Mouse (Mus musculus) kidney, adult 9 months (tissue): Measurements from ENCODE around the gene 6030458C11Rik.

ENCODE experiments used
- DNase-seq: peaks from one replicate; pipeline ENCODE4 v3.0.0; 2022

Gene 6030458C11Rik

DNA sequence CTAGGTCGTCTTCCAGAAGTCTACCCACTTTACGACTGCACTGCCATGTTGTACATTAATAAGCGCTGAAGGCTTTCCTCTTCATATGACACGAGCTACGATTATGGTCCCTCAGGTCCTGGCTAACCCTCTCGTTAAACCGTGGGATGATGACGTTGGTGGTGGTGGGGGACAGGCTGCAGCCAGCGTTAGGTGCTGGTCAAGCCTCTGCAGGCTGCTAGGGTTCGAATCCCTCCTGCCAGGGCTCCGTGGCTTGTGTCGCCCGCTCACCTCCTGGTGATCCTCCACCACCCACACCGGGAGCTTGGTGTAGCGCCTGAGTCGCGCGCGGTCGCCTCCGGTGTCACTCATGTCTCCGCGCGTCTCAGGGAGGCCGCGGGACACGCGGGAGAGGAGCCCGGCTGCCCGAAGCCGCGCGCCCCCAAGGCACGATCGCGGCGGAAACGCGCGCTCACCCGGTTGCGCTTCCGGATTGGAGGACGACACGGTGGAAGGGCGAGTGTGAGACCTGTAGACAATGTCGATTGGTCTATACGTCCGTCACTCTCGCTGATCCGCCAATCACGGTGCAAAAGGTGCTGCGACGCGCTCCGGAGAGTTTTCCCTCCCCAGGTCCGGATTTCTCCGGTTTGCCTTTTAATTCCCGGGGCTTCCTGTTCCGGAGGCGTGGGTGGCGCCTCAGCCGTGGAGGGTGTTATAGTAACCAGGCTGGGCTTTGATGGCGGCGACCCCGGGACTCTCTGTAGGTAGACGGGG, at the start of gene 6030458C11Rik, which contains the start of gene Drosha:
6030458C11Rik (minus strand) TSS at position 453 of the 756 bp plus-strand sequence.
Drosha (plus strand) TSS at position 619 of the 756 bp plus-strand sequence.
- DNase-seq, result peak; percentile 99

DNA sequence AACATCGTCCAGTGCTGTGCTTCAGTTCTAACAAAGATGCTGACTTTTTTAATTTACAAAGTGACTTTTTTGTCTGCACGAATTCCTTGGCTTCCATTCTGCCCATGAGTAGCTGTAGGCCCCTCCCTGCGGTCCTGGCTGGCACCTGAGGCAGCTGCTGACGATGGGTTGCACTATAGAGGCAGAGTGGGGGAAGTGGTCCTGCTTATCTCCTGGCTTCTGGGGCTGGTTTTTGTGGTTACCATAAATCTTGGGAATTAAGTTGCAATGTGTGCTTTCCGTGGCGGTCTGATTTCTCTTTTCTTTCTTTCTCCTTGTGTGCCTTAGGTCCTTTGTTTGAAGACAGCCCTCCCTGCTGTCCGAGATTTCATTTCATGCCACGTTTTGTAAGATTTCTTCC, 42.8 kb upstream of the 6030458C11Rik start:
- no peak for DNase-seq

DNA sequence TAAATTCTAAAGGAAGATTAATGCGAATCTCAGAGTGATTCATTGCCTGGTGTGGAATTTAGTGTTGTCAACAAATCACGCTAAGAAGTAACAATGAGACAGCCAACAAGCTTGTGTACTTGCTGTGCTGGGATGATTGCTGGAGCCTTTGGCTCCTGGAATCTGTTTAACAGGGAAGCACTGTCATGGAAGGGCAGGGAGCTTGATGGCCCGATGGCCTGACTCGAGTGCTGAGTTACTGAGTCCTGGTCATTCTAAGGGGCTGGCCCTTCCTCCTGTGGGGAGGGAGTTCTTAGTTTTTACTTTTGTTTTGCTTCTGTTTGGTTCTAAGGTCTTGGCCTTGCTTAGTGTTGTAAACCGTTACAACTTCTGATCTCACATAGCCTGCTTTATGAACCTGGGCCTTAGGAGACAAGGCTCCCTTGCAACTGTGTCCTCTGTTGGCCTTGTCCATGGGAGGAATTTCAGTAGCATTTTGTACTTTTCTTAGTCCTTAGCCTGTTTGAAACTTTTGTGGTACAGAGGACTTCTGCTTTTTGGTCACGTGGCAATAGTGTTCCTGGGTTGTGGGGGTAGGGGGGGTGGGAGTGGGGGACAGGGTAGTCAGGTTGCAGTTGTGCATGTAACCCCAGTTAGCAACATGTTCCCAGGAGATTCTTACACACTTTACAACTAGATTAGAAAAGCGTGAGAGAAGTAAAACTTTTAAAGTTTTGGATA, 41.3 kb upstream of the 6030458C11Rik start:
- no peak for DNase-seq

- no peak for DNase-seq
Observed at GRCm38 (mm10) chr15:12863669-12864068, 39.2 kb upstream of the 6030458C11Rik start.

DNA sequence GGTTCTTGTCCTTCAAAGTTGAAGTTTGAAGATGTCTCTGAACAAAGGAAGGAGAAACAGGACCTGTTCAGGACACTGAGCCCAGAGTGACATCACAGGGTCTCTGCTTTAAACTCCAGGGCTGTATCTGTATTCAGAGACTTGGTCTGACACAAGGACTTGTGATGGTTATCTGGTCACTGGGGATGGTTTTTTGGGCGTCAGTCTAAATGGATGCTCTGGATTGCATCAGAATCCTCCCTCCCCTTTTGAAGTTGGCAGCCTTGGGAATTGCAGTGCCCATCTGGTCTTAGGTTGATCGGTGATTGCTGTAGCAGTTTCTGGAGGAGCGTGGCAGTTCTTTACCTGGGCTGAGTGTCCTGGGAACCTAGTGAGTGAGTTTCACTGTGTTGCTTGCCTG, 37.6 kb upstream of the 6030458C11Rik start:
- DNase-seq, result no peak

DNA sequence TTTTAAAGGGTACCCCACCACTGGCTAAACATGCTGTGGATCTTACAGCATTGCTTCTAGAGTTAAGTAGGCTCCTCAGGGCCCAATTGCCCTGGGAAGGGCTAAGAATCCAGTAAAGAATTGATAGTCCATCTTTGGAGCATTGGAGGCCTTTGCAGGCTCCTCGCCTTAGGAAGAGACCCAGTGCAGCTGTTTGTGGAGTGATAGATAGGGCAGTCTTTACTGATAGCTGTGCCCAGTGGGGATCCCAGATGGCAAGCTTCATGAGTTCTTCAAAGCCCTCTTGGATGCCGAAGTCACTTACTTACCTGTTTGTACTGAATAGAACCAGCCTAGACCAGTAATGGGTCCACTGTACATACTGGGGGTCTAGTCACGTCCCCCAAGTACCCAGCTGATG, 34.2 kb upstream of the 6030458C11Rik start:
- no peak for DNase-seq

DNA sequence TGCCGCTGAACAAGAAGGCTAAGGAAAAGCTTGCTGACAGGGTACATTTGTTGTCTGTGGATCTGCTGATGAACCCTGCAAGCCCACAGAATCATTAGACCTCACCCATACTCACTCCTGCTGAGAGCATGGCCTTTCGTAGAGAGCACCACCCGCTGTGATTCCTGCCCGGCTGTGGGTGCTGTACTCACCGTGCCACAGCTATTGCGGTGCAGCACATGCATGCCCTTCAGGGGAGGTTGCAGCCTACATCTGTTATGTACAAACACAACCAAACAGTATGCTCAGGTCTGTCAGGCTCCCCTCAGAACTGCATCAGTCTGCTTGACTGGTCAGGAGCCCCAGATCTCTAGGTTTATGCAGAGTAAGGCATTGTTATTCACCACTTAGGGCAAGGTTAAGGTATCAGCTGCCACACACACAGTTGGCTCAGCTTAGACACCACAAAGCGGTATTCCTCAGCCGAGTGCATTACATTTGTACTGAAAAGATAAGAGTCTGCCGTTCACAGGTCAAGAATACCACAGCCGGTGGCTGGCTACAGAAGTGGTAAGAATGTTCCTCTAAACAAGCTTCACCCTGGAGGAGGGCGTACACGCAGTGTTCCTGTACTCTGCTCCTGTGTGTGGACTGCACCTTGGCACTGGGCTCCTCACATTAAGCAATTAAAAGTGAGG, 33.5 kb upstream of the 6030458C11Rik start:
- DNase-seq, result no peak

GRCm38 (mm10) chr15:12856780-12857179, 32.3 kb upstream of the 6030458C11Rik start:
- no peak for DNase-seq

GRCm38 (mm10) chr15:12853471-12853870, 29.0 kb upstream of the 6030458C11Rik start:
- DNase-seq, result no peak

DNA sequence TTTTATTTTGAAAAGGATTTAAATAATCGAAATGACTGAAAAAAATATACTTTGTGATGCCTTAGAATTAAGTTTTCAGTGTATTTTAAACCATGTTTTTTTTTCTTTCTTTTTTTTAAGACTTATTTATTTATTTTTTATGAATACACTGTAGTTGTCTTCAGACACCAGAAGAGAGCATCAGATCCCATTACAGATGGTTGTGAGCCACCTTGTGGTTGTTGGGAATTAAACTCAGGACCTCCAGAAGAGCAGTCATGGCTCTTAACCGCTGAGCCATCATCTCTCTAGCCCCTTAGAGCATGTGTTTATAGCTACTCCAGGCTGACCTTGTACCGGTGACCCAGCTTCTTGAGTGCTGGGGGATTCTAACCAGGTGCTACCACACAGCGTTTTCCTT, 24.9 kb upstream of the 6030458C11Rik start:
- no peak for DNase-seq

- DNase-seq, result no peak
Observed at GRCm38 (mm10) chr15:12848196-12848975, 23.9 kb upstream of the 6030458C11Rik start.

DNA sequence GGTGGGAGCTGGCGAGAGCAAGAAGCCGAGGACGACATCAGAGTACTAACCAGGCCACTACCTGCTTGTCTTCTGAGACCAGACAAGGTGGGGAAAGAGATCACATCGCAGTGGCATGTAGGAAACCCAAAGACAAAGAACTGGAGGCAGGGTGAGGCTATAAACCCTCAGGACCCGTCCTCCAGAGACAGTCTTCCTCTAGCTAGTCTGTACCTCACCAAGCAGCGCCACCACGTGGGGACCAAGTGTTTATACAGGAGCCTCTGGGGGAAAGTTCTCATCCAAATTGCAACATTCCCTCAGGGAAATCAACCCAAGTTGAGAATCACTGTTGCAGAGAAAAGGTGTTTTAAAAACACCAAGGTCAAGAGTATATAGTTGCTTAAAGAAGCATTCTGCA, 18.4 kb upstream of the 6030458C11Rik start:
- no peak for DNase-seq

DNA sequence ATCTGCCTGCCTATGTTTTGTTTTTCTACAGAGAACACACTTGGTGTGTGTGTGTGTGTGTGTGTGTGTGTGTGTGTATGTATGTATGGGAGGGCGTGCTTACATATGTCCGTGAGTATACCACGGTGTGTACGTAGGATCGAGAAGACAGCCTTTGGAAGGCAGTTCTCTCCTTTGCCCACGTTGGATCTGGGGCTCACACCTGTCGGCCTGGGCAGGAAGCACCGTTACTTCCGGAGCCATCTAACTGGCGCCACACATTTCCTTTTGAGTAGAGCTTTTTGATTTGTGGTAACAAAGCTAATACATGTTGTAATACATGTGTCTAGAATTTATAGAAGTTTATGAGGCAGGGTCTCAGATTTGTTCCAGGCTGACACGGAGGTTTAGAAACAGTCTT, 16.3 kb upstream of the 6030458C11Rik start:
- DNase-seq, result no peak

DNA sequence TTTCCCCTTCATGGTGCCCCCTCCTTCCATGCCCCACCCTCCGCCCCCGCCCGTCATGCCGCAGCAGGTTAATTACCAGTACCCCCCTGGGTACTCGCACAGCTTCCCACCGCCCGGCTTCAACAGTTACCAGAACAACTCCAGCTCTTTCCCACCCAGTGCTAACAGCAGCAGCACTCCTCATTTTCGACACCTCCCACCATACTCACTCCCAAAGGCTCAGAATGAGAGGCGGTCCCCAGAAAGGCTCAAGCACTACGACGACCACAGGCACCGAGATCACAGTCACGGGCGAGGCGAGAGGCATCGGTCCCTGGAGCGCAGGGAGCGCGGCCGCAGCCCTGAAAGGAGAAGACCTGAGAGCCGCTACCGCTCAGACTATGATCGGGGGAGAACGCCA, 9.8 kb upstream of the 6030458C11Rik start:
- DNase-seq, result no peak

DNA sequence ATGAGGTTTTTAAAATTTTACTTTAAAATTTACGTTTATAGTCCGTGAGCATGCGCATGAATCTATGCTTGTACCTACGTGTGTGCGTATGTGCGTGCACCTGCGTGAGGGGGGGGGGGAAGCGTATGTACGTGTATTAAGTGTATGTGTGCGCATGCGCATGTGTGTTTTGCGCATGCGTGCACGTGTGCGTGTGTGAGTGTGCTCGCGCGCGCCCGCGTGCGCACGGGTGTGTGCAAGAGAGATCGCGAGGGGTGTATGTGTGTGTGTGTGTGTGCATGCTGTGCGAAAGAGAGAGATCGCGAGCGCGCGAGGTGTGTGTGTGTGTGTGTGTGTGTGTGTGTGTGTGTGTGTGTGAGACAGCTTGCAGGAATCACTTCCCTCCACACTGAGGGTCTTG, 8.9 kb upstream of the 6030458C11Rik start:
- DNase-seq, result no peak

- no peak for DNase-seq
Observed at GRCm38 (mm10) chr15:12832599-12832998, 8.2 kb upstream of the 6030458C11Rik start.

DNA sequence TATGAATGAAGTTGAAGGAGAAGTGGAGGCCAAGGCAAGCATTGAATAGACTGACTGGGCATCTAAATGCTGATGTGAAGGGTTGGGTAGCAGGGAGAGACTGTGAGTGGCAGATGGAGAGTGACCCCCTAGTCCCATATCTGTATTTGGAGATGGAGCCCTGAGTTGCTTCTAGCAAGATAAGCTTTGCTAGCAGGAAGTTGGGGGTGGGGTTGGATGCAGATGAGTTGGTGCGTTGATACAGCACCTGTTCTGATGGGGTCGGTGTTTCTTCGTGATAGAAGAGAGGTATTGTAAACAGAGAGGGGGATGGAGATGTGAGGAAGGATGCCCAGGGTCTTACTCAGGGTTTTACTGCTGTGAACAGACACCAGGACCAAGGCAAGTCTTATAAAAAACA, 5.4 kb upstream of the 6030458C11Rik start:
- no peak for DNase-seq

GRCm38 (mm10) chr15:12825408-12825807, 959 bp upstream of the 6030458C11Rik start:
- DNase-seq, result no peak

DNA sequence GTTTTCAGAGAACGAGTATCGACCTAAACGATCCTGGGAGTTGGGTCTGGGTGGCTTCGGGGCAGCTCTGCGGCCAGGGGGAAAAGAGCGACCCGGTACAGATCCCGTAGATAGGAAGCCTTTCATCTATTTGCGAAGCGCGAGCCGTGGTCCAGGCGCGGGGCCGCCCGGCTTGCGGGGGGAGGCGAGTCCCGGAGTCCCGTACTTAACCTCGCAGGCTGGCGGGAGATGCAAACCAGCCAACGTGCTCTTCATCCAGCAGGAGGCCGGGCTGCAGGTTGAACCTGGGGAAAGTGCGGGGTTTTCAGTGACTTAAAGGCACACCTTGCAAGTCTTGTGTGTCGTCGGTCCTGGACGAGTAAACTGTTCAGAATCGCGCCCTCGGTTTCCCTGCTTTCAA, 516 bp upstream of the 6030458C11Rik start:
- no peak for DNase-seq

DNA sequence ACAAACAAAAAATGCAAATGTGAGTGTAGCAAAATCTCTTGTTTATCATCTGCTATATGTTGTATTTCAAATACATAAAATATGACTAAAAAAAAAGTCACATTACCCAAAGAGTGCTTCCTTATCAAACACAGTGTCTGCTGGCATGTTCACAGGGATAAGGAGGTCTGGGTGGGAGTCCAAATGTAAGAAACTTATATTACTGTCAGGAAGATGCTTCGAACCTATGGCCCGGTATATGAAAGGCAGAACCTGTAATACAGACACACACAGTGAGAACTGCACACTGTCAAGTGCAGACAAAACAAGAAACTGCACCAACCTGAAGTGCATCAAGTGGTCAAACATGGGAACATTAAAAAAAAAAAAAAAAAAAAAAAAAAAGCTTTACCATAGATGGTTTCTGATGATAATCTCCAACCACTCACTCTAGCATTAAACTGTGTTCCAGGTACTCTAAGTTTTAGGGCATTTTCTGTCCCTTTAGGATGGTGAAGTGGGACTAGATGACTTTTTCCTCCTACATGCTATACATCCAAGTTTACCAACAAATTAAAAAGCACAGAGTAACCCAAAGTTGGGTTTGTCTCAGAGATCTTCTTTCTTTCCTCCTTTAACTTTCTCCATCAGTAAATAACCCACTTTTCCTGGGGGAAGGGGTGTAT, 862 bp downstream of the 6030458C11Rik start:
- no peak for DNase-seq

DNA sequence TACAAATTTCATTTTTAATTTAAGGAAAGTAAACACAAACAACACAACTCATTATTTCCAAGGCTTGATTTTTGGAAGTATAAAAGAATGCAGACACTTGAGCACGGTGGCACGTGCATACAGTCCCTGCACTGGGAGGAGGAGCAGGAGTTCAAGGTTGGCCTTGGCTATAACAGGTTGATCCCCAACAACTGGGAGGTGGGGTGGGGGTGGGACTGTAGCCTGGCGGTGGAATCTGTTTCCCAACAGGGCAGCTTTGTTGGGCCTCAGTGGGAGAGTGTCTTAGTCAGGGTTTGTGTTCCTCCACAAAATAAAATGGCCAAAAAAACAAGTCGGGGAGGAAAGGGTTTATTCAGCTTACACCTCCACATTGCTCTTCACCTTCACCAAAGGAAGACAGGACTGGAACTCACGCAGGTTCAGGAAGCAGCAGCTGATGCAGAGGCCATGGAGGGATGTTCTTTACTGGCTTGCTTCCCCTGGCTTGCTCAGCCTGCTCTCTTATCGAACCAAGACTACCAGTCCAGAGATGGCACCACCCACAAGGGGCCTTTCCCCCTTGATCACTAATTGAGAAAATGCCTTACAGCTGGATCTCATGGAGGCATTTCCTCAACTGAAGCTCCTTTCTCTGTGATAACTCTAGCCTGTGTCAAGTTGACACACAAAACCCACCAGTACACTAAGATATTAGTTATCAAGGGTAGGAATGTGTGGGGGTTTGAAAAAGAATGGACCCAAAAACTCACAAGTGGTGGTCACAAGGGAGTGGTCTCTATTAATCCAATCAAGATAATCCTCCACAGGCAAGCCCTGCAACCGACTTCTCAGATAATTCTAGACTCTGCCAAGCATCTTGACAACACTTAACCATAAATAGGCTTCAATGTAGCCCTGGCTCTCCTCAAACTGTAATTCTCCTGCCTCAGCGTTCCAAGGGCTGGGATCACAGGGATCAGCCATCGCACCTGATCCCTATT, 1.7 kb downstream of the 6030458C11Rik start:
- DNase-seq, result no peak
